Mouse (Mus musculus) C2C12 (cell line): Measurements from ENCODE around the gene Cd70. TPM values are rescaled to one million over a fixed set of nuclear protein-coding genes. Genes with fewer than 3 reads are reported as not detected.

Experiments used
- H3K27me3 ChIP-seq: one replicate; pipeline ENCODE4 v1.6.1; 2011; ENCODE audit not compliant: control insufficient read depth, insufficient read depth, insufficient read length
- H3K36me3 ChIP-seq: one replicate; pipeline ENCODE4 v1.6.1; 2011; ENCODE audit not compliant: control insufficient read depth, insufficient read depth
- H3K4me3 ChIP-seq: one replicate; pipeline ENCODE4 v1.5.1; 2011; ENCODE audit warnings: mild to moderate bottlenecking, control low read depth; ENCODE audit not compliant: poor library complexity, insufficient read depth, severe bottlenecking
- H3K79me2 ChIP-seq: one replicate; pipeline ENCODE4 v1.6.1; 2011; ENCODE audit not compliant: control insufficient read depth, insufficient read depth
- H3K79me3 ChIP-seq: one replicate; pipeline ENCODE4 v1.6.1; 2011; ENCODE audit warnings: low read depth, control low read depth
- H3ac ChIP-seq: one replicate; pipeline ENCODE3; 2011; ENCODE audit warnings: low read depth; ENCODE audit not compliant: control insufficient read depth, insufficient read length
- CEBPB ChIP-seq: IDR thresholded peaks from one replicate; pipeline ENCODE4 v1.6.1; 2011; ENCODE audit warnings: low read depth, mild to moderate bottlenecking, control low read depth, moderate library complexity
- CTCF ChIP-seq: IDR thresholded peaks from one replicate; pipeline ENCODE4 v1.5.1; 2011; ENCODE audit not compliant: control insufficient read depth, insufficient read depth, insufficient read length
- FOSL1 ChIP-seq: IDR thresholded peaks from one replicate; pipeline ENCODE4 v1.8.0; 2011; ENCODE audit warnings: mild to moderate bottlenecking, low read length; ENCODE audit not compliant: poor library complexity, insufficient read depth, severe bottlenecking
- MAX ChIP-seq: IDR thresholded peaks from one replicate; pipeline ENCODE4 v1.6.1; 2011; ENCODE audit warnings: mild to moderate bottlenecking, control low read depth
- MYOD1 ChIP-seq: IDR thresholded peaks from one replicate; pipeline ENCODE4 v1.6.1; 2011; ENCODE audit warnings: low read depth; ENCODE audit not compliant: control insufficient read depth, insufficient read length
- MYOG ChIP-seq: IDR thresholded peaks from one replicate; pipeline ENCODE4 v1.6.1; 2011; ENCODE audit not compliant: control insufficient read depth, insufficient read length; ENCODE audit errors: extremely low read depth
- USF1 ChIP-seq: IDR thresholded peaks from one replicate; pipeline ENCODE4 v1.6.1; 2011; ENCODE audit warnings: low read depth, mild to moderate bottlenecking, control low read depth, moderate library complexity
- long read RNA-seq, 2 experiments: library from polyadenylated mRNA; unstranded; transcript quantifications; one replicate each; pipeline ENCODE4 v2.0.0; 2019 to 2020
- polyA plus RNA-seq: library from polyadenylated mRNA; unstranded; fragments of >200 nt; fragmentation: generic; extraction: Trizol; gene quantifications from one replicate; pipeline ENCODE4 v1.2.1, GENCODE M21; 2012; ENCODE audit warnings: missing spikeins

Cd70 gene
- polyA plus RNA-seq = not detected
- long read RNA-seq, experiment 1 = 0 reads
- long read RNA-seq, experiment 2 = 0 reads

DNA sequence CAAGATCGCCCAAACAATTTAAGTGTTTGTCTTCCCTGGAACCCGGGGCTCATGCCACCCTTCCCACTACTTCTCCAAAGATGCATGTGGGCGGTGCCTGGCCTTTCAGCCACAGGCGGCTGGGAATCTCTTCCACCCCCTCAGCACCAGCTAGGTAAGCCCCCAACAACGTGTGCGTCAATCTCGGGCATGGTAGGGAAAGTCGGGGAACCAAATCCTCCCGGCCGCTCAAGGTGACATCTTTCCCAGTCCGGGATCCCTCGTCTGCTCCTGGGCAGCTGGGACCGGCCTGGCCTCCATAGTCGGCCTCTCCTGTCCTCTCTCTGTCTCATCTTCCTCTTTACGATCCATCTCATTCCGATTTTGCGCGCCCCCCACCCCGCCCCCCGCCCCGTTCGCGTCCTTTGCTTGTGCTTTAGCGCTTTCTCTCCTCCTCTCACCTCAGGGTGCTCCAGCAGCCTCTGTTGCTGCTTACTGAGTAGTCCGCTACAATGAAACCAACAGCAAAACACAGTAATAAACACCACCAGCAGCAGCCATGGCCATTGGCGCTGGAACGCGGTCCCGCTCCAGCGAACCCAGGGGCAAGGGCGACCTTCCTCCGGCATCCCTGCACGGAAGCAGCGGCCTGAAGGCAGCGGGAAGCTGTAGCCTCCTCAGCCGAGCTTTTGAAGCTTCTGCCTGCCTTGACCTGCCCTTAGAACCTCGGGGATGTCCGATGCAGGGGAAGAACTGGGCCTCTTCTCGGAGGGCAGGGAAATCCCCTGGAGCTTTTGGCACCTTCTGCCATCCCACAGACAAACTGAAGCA is at the start of gene Cd70:
Gene Cd70, minus strand, starts transcription at position 784 of the 810 bp plus-strand sequence.
- no peak for TF ChIP-seq FOSL1
- TF ChIP-seq USF1 = no peak
- TF ChIP-seq MYOG = no peak
- TF ChIP-seq MAX = no peak
- no peak for TF ChIP-seq MYOD1
- no peak for TF ChIP-seq CEBPB
- no peak for TF ChIP-seq CTCF
- H3K79me3 ChIP-seq = no peaks in the 10 kb centered on the region
- no peak within 1 kb of the TSS for H3ac ChIP-seq
- peaks cover 51% of the 10 kb centered on the region for H3K27me3 ChIP-seq
- no peaks in the 10 kb centered on the region for H3K79me2 ChIP-seq
- no peak within 1 kb of the TSS for H3K4me3 ChIP-seq
- H3K36me3 ChIP-seq = no peaks in the 10 kb centered on the region

DNA sequence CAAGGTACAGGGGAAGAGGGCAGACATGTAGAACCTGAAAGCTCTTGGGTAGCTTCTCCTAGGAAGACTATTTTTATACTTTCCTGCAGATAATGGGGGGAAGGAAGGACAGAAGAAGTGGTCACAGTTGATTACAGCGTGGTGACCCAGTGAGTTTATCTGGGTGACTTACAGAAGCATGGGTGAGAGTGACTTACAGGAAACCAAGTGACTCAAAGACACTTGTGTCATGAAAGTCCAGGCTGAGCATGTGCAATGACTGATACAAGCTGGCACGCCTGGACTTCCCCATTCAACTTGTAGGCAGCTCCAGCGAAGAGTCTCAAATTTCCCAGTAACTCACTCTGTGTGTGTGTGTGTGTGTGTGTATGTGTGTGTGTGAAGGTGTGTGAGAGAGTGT is 48.7 kb upstream of the Cd70 start:
- H3ac ChIP-seq = no peak overlapping the region
- no peaks in the 10 kb centered on the region for H3K36me3 ChIP-seq
- TF ChIP-seq CTCF (no peak), MYOD1 (no peak), MAX (no peak), USF1 (no peak), FOSL1 (no peak), MYOG (no peak), CEBPB (no peak)
- peaks cover 23% of the 10 kb centered on the region for H3K27me3 ChIP-seq
- H3K79me2 ChIP-seq = no peaks in the 10 kb centered on the region
- no peaks in the 10 kb centered on the region for H3K79me3 ChIP-seq
- H3K4me3 ChIP-seq = no peak overlapping the region

DNA sequence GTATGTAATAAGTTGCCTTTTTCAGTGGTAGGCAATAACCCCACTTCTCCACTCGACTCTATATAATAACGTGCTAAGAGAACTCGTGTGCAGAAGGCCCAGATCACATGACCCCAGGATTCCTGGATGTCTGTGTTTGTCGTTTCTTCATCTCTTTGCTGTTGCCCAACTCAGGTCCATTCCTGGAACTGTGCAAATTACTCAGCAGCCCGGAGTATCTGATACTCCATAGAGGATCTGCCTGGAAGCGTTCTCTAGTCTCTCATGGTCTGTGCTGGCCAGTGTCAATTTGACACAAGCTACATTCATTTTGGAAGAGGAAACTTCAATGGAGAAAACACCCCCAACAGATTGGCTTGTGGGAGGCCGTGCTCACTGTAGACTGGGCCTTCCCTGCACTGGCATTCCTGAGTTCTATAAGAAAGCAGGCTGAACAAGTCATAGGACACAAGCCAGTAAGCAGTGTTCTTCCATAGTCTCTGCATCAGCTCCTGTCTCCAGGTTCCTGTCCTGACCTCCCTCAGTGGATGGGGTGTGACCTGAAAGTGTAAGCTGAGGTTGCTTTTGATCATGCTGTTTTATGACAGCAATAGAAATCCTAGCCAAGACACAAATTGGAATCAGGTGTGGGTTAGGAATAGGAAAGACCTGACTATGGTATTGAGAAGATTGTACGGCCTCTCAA is 45.9 kb upstream of the Cd70 start:
- H3K4me3 ChIP-seq = no peak overlapping the region
- H3ac ChIP-seq = no peak overlapping the region
- H3K27me3 ChIP-seq = peaks cover 38% of the 10 kb centered on the region
- H3K79me2 ChIP-seq = no peaks in the 10 kb centered on the region
- TF ChIP-seq MYOG = no peak
- TF ChIP-seq CTCF = no peak
- TF ChIP-seq FOSL1 = no peak
- no peak for TF ChIP-seq USF1
- no peaks in the 10 kb centered on the region for H3K36me3 ChIP-seq
- no peaks in the 10 kb centered on the region for H3K79me3 ChIP-seq

DNA sequence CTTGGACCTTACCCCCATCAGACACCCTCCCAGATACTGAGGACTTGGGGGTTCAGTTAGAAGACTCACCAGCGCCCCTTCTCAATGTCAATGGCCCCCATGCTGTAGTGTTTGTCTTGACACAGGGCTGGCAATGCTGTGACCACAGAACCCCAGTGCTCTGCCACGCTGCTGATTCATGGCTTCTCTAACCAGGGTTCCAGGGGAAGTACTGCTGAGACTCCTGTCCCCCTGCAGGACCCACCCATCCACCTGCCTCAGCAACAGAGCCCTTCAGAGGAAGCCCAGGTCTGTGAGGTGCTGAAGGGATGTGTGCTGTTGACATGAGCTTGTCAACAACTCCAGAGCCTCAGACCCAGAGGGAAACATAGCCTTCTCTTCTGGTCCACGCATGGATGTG is 45.2 kb upstream of the Cd70 start:
- Histone ChIP-seq H3K79me3 (no peaks in the 10 kb centered on the region), H3K79me2 (no peaks in the 10 kb centered on the region)

DNA sequence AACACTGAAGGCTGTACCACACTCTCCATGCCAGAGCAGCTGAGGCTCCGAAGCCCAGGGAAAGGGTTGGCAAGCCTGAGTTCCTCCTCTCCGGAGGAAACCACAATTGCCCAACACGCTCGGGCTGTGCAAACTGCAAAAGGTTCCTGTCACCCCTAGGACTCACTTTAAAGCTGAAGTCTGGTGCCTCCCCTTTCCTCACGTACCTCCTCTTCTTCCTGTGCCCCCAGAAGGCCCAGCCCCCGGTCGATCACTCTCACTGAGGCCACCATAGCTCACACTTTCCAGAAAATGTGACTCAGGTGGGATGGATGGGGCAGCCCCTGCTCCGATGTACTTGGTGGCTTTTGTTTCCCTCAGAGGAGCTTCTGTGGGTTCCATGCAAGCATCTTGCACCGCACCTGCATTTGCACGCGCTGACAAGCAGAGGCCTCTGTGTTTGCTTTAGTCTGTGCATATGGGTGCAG is 44.5 kb upstream of the Cd70 start, which contains the start of gene Tnfsf14:
Gene Tnfsf14, minus strand, starts transcription at position 137 of the 467 bp plus-strand sequence.
- TF ChIP-seq MYOD1 (no peak), USF1 (no peak), CEBPB (no peak), MYOG (no peak), CTCF (no peak), MAX (no peak), FOSL1 (no peak)
- Histone ChIP-seq H3ac (no peak within 1 kb of the TSS), H3K79me2 (no peaks in the 10 kb centered on the region), H3K79me3 (no peaks in the 10 kb centered on the region), H3K4me3 (no peak within 1 kb of the TSS), H3K36me3 (no peaks in the 10 kb centered on the region), H3K27me3 (peaks cover 46% of the 10 kb centered on the region)

More for the DNA sequence above, 45.2 kb upstream of the Cd70 start:
- Histone ChIP-seq H3K27me3 (peaks cover 45% of the 10 kb centered on the region), H3K4me3 (no peak overlapping the region), H3K36me3 (no peaks in the 10 kb centered on the region), H3ac (no peak overlapping the region)
- TF ChIP-seq MAX (no peak), MYOG (no peak), CEBPB (no peak), MYOD1 (no peak), FOSL1 (no peak), USF1 (no peak), CTCF (no peak)
